Mouse (Mus musculus) embryo, embryonic 11 days (tissue): Measurements from ENCODE around the gene Acer1.
"Not testable (repeated sequence)": the region's sequence is repeated elsewhere in the genome, so short reads cannot be mapped to it uniquely, and the experiment has no call there.

Experiments used
- DNase-seq: peaks from one replicate; pipeline ENCODE4 v3.0.0-alpha.2; 2015

Acer1 gene

GRCm38 (mm10) chr17:56936731-56937130 is 45.2 kb downstream of the Acer1 start:
- no peak for DNase-seq

GRCm38 (mm10) chr17:56935363-56936131 is 46.4 kb downstream of the Acer1 start, which contains the start of gene Mllt1:
Mllt1 (minus strand) TSS chr17:56935415.
- peak; percentile 100 for DNase-seq

- DNase-seq: peak; percentile 60
Observed at GRCm38 (mm10) chr17:56934545-56935330, 47.2 kb downstream of the Acer1 start.

GRCm38 (mm10) chr17:56933395-56933794 is 48.5 kb downstream of the Acer1 start:
- DNase-seq: no peak

GRCm38 (mm10) chr17:56930026-56930425 is 51.9 kb downstream of the Acer1 start:
- no peak for DNase-seq

GRCm38 (mm10) chr17:56929530-56929929 is 52.4 kb downstream of the Acer1 start:
- DNase-seq: no peak

GRCm38 (mm10) chr17:56929101-56929500 is 52.8 kb downstream of the Acer1 start:
- no peak for DNase-seq

GRCm38 (mm10) chr17:56925998-56926397 is 55.9 kb downstream of the Acer1 start:
- no peak for DNase-seq

GRCm38 (mm10) chr17:56919725-56920124 is 62.2 kb downstream of the Acer1 start:
- no peak for DNase-seq

- DNase-seq: no peak
Observed at GRCm38 (mm10) chr17:56917166-56917565, 64.8 kb downstream of the Acer1 start.

GRCm38 (mm10) chr17:56913444-56913843 is 68.5 kb downstream of the Acer1 start:
- no peak for DNase-seq

GRCm38 (mm10) chr17:56913023-56913422 is 68.9 kb downstream of the Acer1 start:
- no peak for DNase-seq

GRCm38 (mm10) chr17:56909764-56910163 is 72.2 kb downstream of the Acer1 start:
- DNase-seq: not testable (repeated sequence)

GRCm38 (mm10) chr17:56907887-56908286 is 74.0 kb downstream of the Acer1 start:
- no peak for DNase-seq

- no peak for DNase-seq
Observed at GRCm38 (mm10) chr17:56907096-56907495, 74.8 kb downstream of the Acer1 start.

- no peak for DNase-seq
Observed at GRCm38 (mm10) chr17:56906166-56906565, 75.8 kb downstream of the Acer1 start.
